Mouse (Mus musculus): ENCODE results near the gene Gm20696.

DNA sequence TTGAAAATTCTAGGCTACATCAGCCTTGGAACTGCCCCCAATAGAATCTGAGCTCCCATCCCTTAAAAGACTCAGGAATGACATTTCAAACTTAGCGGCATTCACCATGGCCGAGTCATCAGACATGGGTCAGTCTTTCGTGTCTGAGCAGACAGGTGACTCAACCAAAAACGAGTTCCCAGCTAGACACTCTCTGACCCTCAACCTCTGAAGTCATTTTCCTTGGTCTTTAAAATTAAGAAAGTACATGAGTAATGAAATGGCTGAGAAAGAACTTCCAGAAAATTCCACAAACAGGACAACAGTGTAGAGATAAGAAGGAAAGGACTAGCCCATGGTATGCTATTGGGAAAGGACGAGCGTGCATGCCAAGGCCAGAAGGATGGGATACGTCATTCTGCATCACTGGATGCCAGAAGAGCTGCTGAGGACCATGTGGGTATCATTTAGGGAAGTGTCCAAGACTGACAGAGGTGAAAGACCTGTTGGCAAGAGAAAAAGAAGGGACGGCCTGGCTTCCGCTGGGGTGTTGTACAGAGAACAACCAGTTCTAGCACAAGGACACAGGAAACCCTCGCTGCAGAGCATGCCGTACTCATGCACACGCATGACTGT, 219.7 kb downstream of the Gm20696 start:
- no peak for TF ChIP-seq CTCF (IDR thresholded peaks at IDR 0.05; ENCODE audit: borderline replicate concordance, extremely low read depth, insufficient read depth, insufficient read length)
- TF ChIP-seq POLR2A (IDR thresholded peaks at IDR 0.05; ENCODE audit: borderline replicate concordance, extremely low read depth, insufficient read depth, insufficient read length, poor library complexity, severe bottlenecking): no peak

Data from brain, embryonic 14.5 days (tissue).